Mouse (Mus musculus) MEL (cell line): ENCODE measurements around the gene Slc17a3. TPM values are rescaled to one million over a fixed set of nuclear protein-coding genes. Genes with fewer than 3 reads are reported as not detected.

Experiments used
- DNase-seq: peaks from one replicate; pipeline ENCODE4 v3.0.0; 2011; ENCODE audit warnings: low read depth, low spot score
- H3K27ac ChIP-seq: 2 replicates; pipeline ENCODE4 v1.5.1; 2012; ENCODE audit warnings: low read depth, mild to moderate bottlenecking, control low read depth, low read length, moderate library complexity; ENCODE audit not compliant: control insufficient read depth
- H3K27me3 ChIP-seq, 2 experiments: fragments of 150-350 bp in 1 of 2; sonication (generic) in 1 of 2; 2 replicates each; pipeline ENCODE4 v1.6.1; 2012; ENCODE audit warnings: low read length in 2 of 2, mild to moderate bottlenecking in 2 of 2, improper control_type of control experiment in 1 of 2, moderate library complexity in 1 of 2; ENCODE audit not compliant: insufficient read depth in 2 of 2, control insufficient read depth in 1 of 2
- H3K36me3 ChIP-seq, 2 experiments: 2 replicates each; pipeline ENCODE4 v1.6.1; 2012 to 2014; ENCODE audit warnings: low read length in 2 of 2, improper control_type of control experiment in 1 of 2, inconsistent platforms in 1 of 2, mild to moderate bottlenecking in 1 of 2; ENCODE audit not compliant: insufficient read depth in 2 of 2, control insufficient read depth in 1 of 2
- H3K4me1 ChIP-seq, 2 experiments: fragments of 150-350 bp in 1 of 2; sonication (generic) in 1 of 2; 2 replicates each; pipeline ENCODE4 v1.6.1; 2012; ENCODE audit warnings: low read length in 2 of 2, improper control_type of control experiment in 1 of 2, mild to moderate bottlenecking in 1 of 2; ENCODE audit not compliant: insufficient read depth in 2 of 2, control insufficient read depth in 1 of 2
- H3K4me3 ChIP-seq, 2 experiments: fragments of 150-350 bp in 1 of 2; sonication (generic) in 1 of 2; 2 replicates each; pipeline ENCODE4 v1.5.1; 2012; ENCODE audit warnings: low read depth in 2 of 2, low read length in 2 of 2, mild to moderate bottlenecking in 2 of 2, moderate library complexity in 2 of 2, control low read depth in 1 of 2, improper control_type of control experiment in 1 of 2; ENCODE audit not compliant: control insufficient read depth in 1 of 2, insufficient read depth in 1 of 2
- H3K79me2 ChIP-seq: 2 replicates; pipeline ENCODE4 v1.6.1; 2012; ENCODE audit warnings: mild to moderate bottlenecking, low read length, moderate library complexity; ENCODE audit not compliant: control insufficient read depth, poor library complexity, insufficient read depth
- H3K9ac ChIP-seq: 2 replicates; pipeline ENCODE4 v1.6.1; 2012; ENCODE audit warnings: low read depth, mild to moderate bottlenecking, control low read depth, low read length, moderate library complexity; ENCODE audit not compliant: control insufficient read depth, poor library complexity, severe bottlenecking
- H3K9me3 ChIP-seq: fragments of 150-350 bp; sonication (generic); replicated peaks from 2 replicates; pipeline ENCODE4 v1.6.1; 2012; ENCODE audit warnings: mild to moderate bottlenecking, low read length, improper control_type of control experiment, moderate library complexity; ENCODE audit not compliant: insufficient read depth
- BHLHE40 ChIP-seq: IDR thresholded peaks from 2 replicates; pipeline ENCODE4 v1.6.1; 2012; ENCODE audit warnings: low read depth, mild to moderate bottlenecking, inconsistent platforms, low read length, improper control_type of control experiment, borderline replicate concordance
- CHD1 ChIP-seq: IDR thresholded peaks from 2 replicates; pipeline ENCODE4 v1.6.1; 2012; ENCODE audit warnings: low read depth, mild to moderate bottlenecking, inconsistent platforms, low read length, improper control_type of control experiment
- CTCF ChIP-seq, 3 experiments: IDR thresholded peaks in 2 of 3; conservative IDR thresholded peaks in 1 of 3; 2 replicates each; pipeline ENCODE4 v1.5.1; 2011 to 2012; ENCODE audit warnings: low read length in 3 of 3, low read depth in 2 of 3, mild to moderate bottlenecking in 2 of 3, improper control_type of control experiment in 1 of 3, inconsistent platforms in 1 of 3, mixed read lengths in 1 of 3, moderate library complexity in 1 of 3; ENCODE audit not compliant: control insufficient read depth in 1 of 3, insufficient read depth in 1 of 3, poor library complexity in 1 of 3, severe bottlenecking in 1 of 3
- EP300 ChIP-seq, 2 experiments: IDR thresholded peaks; 2 replicates each; pipeline ENCODE4 v1.6.1; 2011; ENCODE audit warnings: improper control_type of control experiment in 2 of 2, low read length in 2 of 2, low read depth in 1 of 2, mild to moderate bottlenecking in 1 of 2
- ETS1 ChIP-seq: IDR thresholded peaks from 2 replicates; pipeline ENCODE4 v1.6.1; 2012; ENCODE audit warnings: low read depth, mild to moderate bottlenecking, inconsistent platforms, low read length, improper control_type of control experiment, moderate library complexity
- GABPA ChIP-seq: IDR thresholded peaks from 2 replicates; pipeline ENCODE4 v1.6.1; 2012; ENCODE audit warnings: low read depth, mild to moderate bottlenecking, inconsistent platforms, low read length, improper control_type of control experiment, moderate library complexity
- GATA1 ChIP-seq: IDR thresholded peaks from 2 replicates; pipeline ENCODE4 v1.6.1; 2011; ENCODE audit warnings: low read depth, low read length, improper control_type of control experiment
- KAT2A ChIP-seq: conservative IDR thresholded peaks from 2 replicates; pipeline ENCODE4 v1.6.1; 2012; ENCODE audit warnings: low read depth, low read length, improper control_type of control experiment, inconsistent platforms
- MAX ChIP-seq: IDR thresholded peaks from 2 replicates; pipeline ENCODE4 v1.6.1; 2011; ENCODE audit warnings: low read length, improper control_type of control experiment
- MAZ ChIP-seq: IDR thresholded peaks from 2 replicates; pipeline ENCODE4 v1.6.1; 2012; ENCODE audit warnings: low read depth, mild to moderate bottlenecking, inconsistent platforms, low read length, improper control_type of control experiment
- MEF2A ChIP-seq: IDR thresholded peaks from 2 replicates; pipeline ENCODE4 v1.6.1; 2014; ENCODE audit warnings: low read depth, mild to moderate bottlenecking, inconsistent platforms, low read length, improper control_type of control experiment; ENCODE audit not compliant: poor library complexity, insufficient replicate concordance, severe bottlenecking; ENCODE audit errors: extremely low read depth
- MYC ChIP-seq: IDR thresholded peaks from 2 replicates; pipeline ENCODE4 v1.6.1; 2011; ENCODE audit warnings: low read depth, mild to moderate bottlenecking, low read length, improper control_type of control experiment, moderate library complexity
- POLR2A ChIP-seq, 2 experiments: IDR thresholded peaks; 2 replicates each; pipeline ENCODE4 v1.6.1; 2011 to 2012; ENCODE audit warnings: low read length in 2 of 2, mild to moderate bottlenecking in 2 of 2, control low read depth in 1 of 2, improper control_type of control experiment in 1 of 2, low read depth in 1 of 2, moderate library complexity in 1 of 2; ENCODE audit not compliant: control insufficient read depth in 1 of 2, insufficient read depth in 1 of 2, poor library complexity in 1 of 2
- POLR2AphosphoS5 ChIP-seq: IDR thresholded peaks from 2 replicates; pipeline ENCODE4 v1.6.1; 2012; ENCODE audit warnings: low read depth, borderline replicate concordance, mild to moderate bottlenecking, inconsistent platforms, low read length, moderate library complexity, mixed read lengths
- RCOR1 ChIP-seq: IDR thresholded peaks from 2 replicates; pipeline ENCODE4 v1.6.1; 2012; ENCODE audit warnings: low read depth, mild to moderate bottlenecking, inconsistent platforms, low read length, improper control_type of control experiment
- SIN3A ChIP-seq: IDR thresholded peaks from 2 replicates; pipeline ENCODE4 v1.6.1; 2012; ENCODE audit warnings: low read length, improper control_type of control experiment, inconsistent platforms
- TAL1 ChIP-seq: IDR thresholded peaks from 2 replicates; pipeline ENCODE4 v1.6.1; 2012; ENCODE audit warnings: mild to moderate bottlenecking, inconsistent platforms, low read length, moderate library complexity, mixed read lengths
- TCF12 ChIP-seq: IDR thresholded peaks from 2 replicates; pipeline ENCODE4 v1.6.1; 2014; ENCODE audit warnings: low read depth, mild to moderate bottlenecking, inconsistent platforms, low read length, improper control_type of control experiment, moderate library complexity
- UBTF ChIP-seq: IDR thresholded peaks from 2 replicates; pipeline ENCODE4 v1.6.1; 2012; ENCODE audit warnings: low read depth, mild to moderate bottlenecking, inconsistent platforms, low read length, improper control_type of control experiment, moderate library complexity, borderline replicate concordance; ENCODE audit not compliant: insufficient read depth
- USF1 ChIP-seq: IDR thresholded peaks from 2 replicates; pipeline ENCODE4 v1.6.1; 2014; ENCODE audit warnings: low read depth, mild to moderate bottlenecking, inconsistent platforms, low read length, improper control_type of control experiment, moderate library complexity
- USF2 ChIP-seq, 2 experiments: IDR thresholded peaks; 2 replicates each; pipeline ENCODE4 v1.6.1; 2011 to 2012; ENCODE audit warnings: improper control_type of control experiment in 2 of 2, low read length in 2 of 2, borderline replicate concordance in 1 of 2, inconsistent platforms in 1 of 2, low read depth in 1 of 2, mild to moderate bottlenecking in 1 of 2; ENCODE audit not compliant: insufficient read depth in 1 of 2
- ZC3H11A ChIP-seq: IDR thresholded peaks from 2 replicates; pipeline ENCODE4 v1.6.1; 2012; ENCODE audit warnings: low read depth, mild to moderate bottlenecking, inconsistent platforms, low read length, improper control_type of control experiment
- ZKSCAN1 ChIP-seq: IDR thresholded peaks from 2 replicates; pipeline ENCODE4 v1.6.1; 2012; ENCODE audit warnings: low read depth, mild to moderate bottlenecking, inconsistent platforms, low read length, improper control_type of control experiment, moderate library complexity
- polyA plus RNA-seq, 2 experiments: library from polyadenylated mRNA; stranded (reverse) in 1 of 2; unstranded in 1 of 2; fragments of >175 nt in 1 of 2; fragments of >200 nt in 1 of 2; gene quantifications; 2 replicates each; pipeline versions ENCODE4 v1.2.1 to v1.2.4; 2012; ENCODE audit warnings: low replicate concordance in 2 of 2, low read depth in 1 of 2; ENCODE audit not compliant: insufficient read length in 2 of 2, insufficient read depth in 1 of 2, missing spikeins in 1 of 2
- total RNA-seq: library from RNA; depleted of rRNA; stranded (reverse); fragments of 300-350 nt; gene quantifications from 2 replicates; pipeline ENCODE4 v1.2.3, GENCODE M21; 2012

Gene Slc17a3
- total and polyA plus RNA-seq, 3 experiments = not detected

- Histone ChIP-seq H3K4me1 (no peaks in the 10 kb centered on the region), H3K9me3 (no peaks in the 10 kb centered on the region), H3K27me3 (peaks cover 12% of the 10 kb centered on the region in 2 experiments), H3K4me3 (no peak overlapping the region), H3K79me2 (no peaks in the 10 kb centered on the region), H3K9ac (no peak overlapping the region), H3K36me3 (no peaks in the 10 kb centered on the region), H3K27ac (no peak overlapping the region)
- no peak for DNase-seq
- TF ChIP-seq TCF12 (no peak), USF2 (IDR thresholded peaks at IDR 0.05; ENCODE audit: borderline replicate concordance in 1 of 2, insufficient read depth in 1 of 2, low read depth in 1 of 2, low read length in 2 of 2) (no peak), POLR2AphosphoS5 (no peak), MYC (no peak), USF1 (no peak), GABPA (no peak), POLR2A (IDR thresholded peaks at IDR 0.05; ENCODE audit: control insufficient read depth in 1 of 2, insufficient read depth in 1 of 2, low read depth in 1 of 2, low read length in 2 of 2, poor library complexity in 1 of 2) (no peak), UBTF (no peak), MAX (no peak), ETS1 (no peak), CHD1 (no peak), SIN3A (no peak), RCOR1 (no peak), BHLHE40 (no peak), MEF2A (no peak), ZKSCAN1 (no peak), MAZ (no peak), CTCF (IDR thresholded peaks at IDR 0.05 in 2 of 3, conservative IDR thresholded peaks at IDR 0.05 in 1 of 3; ENCODE audit: control insufficient read depth in 1 of 3, insufficient read depth in 1 of 3, low read depth in 2 of 3, low read length in 3 of 3, poor library complexity in 1 of 3, severe bottlenecking in 1 of 3) (no peak)
Observed at GRCm38 (mm10) chr13:23822213-23822612, 17.0 kb upstream of the Slc17a3 start.

- no peaks in the 10 kb centered on the region for H3K9me3 ChIP-seq
- no peak overlapping the region for H3K9ac ChIP-seq
- no peak for DNase-seq
- H3K79me2 ChIP-seq = no peaks in the 10 kb centered on the region
- no peaks in the 10 kb centered on the region for H3K36me3 ChIP-seq
- H3K27ac ChIP-seq = no peak overlapping the region
- TF ChIP-seq SIN3A (no peak), GABPA (no peak), USF1 (no peak), ZC3H11A (no peak), POLR2A (IDR thresholded peaks at IDR 0.05; ENCODE audit: control insufficient read depth in 1 of 2, insufficient read depth in 1 of 2, low read depth in 1 of 2, low read length in 2 of 2, poor library complexity in 1 of 2) (no peak), KAT2A (no peak), CHD1 (no peak), MEF2A (no peak), GATA1 (no peak), ETS1 (no peak), RCOR1 (no peak), TAL1 (no peak), EP300 (IDR thresholded peaks at IDR 0.05; ENCODE audit: low read depth in 1 of 2, low read length in 2 of 2) (no peak), UBTF (no peak)
- H3K4me1 ChIP-seq = no peaks in the 10 kb centered on the region
- H3K27me3 ChIP-seq = peaks cover 12 to 14% of the 10 kb centered on the region in 2 experiments
- H3K4me3 ChIP-seq = no peak overlapping the region
Observed at GRCm38 (mm10) chr13:23826606-23827005, 12.6 kb upstream of the Slc17a3 start.
